Mouse (Mus musculus) ES-E14 (cell line): ENCODE measurements around the gene Sdhaf1. TPM values are rescaled to one million over a fixed set of nuclear protein-coding genes. Genes with fewer than 3 reads are reported as not detected.

ENCODE experiments used
- DNase-seq: peaks from one replicate; pipeline ENCODE4 v3.0.0-alpha.2; 2013; ENCODE audit warnings: low read depth, low spot score
- H3K27ac ChIP-seq: 2 replicates; pipeline ENCODE4 v1.5.1; 2012; ENCODE audit warnings: low read depth, mild to moderate bottlenecking, low read length, moderate library complexity, mixed read lengths; ENCODE audit not compliant: poor library complexity, insufficient read depth, severe bottlenecking
- H3K36me3 ChIP-seq: 2 replicates; pipeline ENCODE4 v1.6.1; 2012; ENCODE audit warnings: mild to moderate bottlenecking, low read length, moderate library complexity, mixed read lengths; ENCODE audit not compliant: control insufficient read depth, poor library complexity, insufficient read depth, severe bottlenecking
- H3K4me1 ChIP-seq, 2 experiments: fragments of 150-350 bp in 1 of 2; sonication (generic) in 1 of 2; 2 replicates each; pipeline ENCODE4 v1.6.1; 2012; ENCODE audit warnings: low read length in 2 of 2, mild to moderate bottlenecking in 1 of 2, mixed read lengths in 1 of 2; ENCODE audit not compliant: control insufficient read depth in 2 of 2, insufficient read depth in 2 of 2, poor library complexity in 1 of 2
- H3K4me3 ChIP-seq, 2 experiments: fragments of 150-350 bp in 1 of 2; sonication (generic) in 1 of 2; 2 replicates each; pipeline ENCODE4 v1.5.1; 2012; ENCODE audit warnings: low read length in 2 of 2, low read depth in 1 of 2, mild to moderate bottlenecking in 1 of 2, mixed read lengths in 1 of 2; ENCODE audit not compliant: insufficient read depth in 1 of 2, poor library complexity in 1 of 2, severe bottlenecking in 1 of 2
- H3K9ac ChIP-seq: 2 replicates; pipeline ENCODE4 v1.6.1; 2012; ENCODE audit warnings: low read depth, mild to moderate bottlenecking, low read length, mixed read lengths; ENCODE audit not compliant: poor library complexity, insufficient read depth, severe bottlenecking
- H3K9me3 ChIP-seq: fragments of 150-350 bp; sonication (generic); 2 replicates; pipeline ENCODE4 v1.6.1; 2012; ENCODE audit warnings: low read depth, mild to moderate bottlenecking, low read length; ENCODE audit not compliant: control insufficient read depth, insufficient read depth
- CHD2 ChIP-seq: IDR thresholded peaks from 2 replicates; pipeline ENCODE4 v1.6.1; 2014; ENCODE audit warnings: mild to moderate bottlenecking, low read depth, low read length, inconsistent platforms
- HCFC1 ChIP-seq: IDR thresholded peaks from 2 replicates; pipeline ENCODE4 v1.6.1; 2012; ENCODE audit warnings: low read length, inconsistent platforms, borderline replicate concordance; ENCODE audit not compliant: insufficient read depth
- MAFK ChIP-seq: IDR thresholded peaks from 2 replicates; pipeline ENCODE4 v1.6.1; 2014; ENCODE audit warnings: mild to moderate bottlenecking, low read depth, low read length, inconsistent platforms; ENCODE audit not compliant: insufficient read depth
- ZC3H11A ChIP-seq: IDR thresholded peaks from 2 replicates; pipeline ENCODE4 v1.6.1; 2012; ENCODE audit warnings: low read depth, mild to moderate bottlenecking, inconsistent platforms, low read length, borderline replicate concordance
- ZNF384 ChIP-seq: IDR thresholded peaks from 2 replicates; pipeline ENCODE4 v1.6.1; 2012; ENCODE audit warnings: low read depth, low read length, inconsistent platforms
- in situ Hi-C, 2 experiments: fragments of 600-800 bp; cut with MboI; formaldehyde crosslinking; loops; one replicate each; pipeline ENCODE4 v1.15.1; 2025; ENCODE audit warnings: low sequenced_read_pairs in 2 of 2, inconsistent platforms in 1 of 2; ENCODE audit not compliant: unreplicated experiment in 2 of 2
- total RNA-seq: library from RNA; depleted of rRNA; stranded (reverse); fragments of 300-350 nt; gene quantifications from 2 replicates; pipeline ENCODE4 v1.2.3, GENCODE M21; 2012

The Sdhaf1 gene
- total RNA-seq, 1 experiment, result 6.6 TPM

- in situ Hi-C loops, result no loop called here
- Histone ChIP-seq H3K4me3 (no peak overlapping the region), H3K9me3 (no peaks in the 10 kb centered on the region), H3K4me1 (peaks cover 0 to 11% of the 10 kb centered on the region in 2 experiments; a peak in 1 of 4 replicates), H3K36me3 (no peaks in the 10 kb centered on the region), H3K9ac (no peak overlapping the region), H3K27ac (no peak overlapping the region)
- DNase-seq, result no peak
- TF ChIP-seq HCFC1 (no peak), MAFK (no peak), ZC3H11A (no peak), ZNF384 (no peak), CHD2 (no peak)
Observed at GRCm38 (mm10) chr7:30288046-30288445, 35.6 kb downstream of the Sdhaf1 start.

DNA sequence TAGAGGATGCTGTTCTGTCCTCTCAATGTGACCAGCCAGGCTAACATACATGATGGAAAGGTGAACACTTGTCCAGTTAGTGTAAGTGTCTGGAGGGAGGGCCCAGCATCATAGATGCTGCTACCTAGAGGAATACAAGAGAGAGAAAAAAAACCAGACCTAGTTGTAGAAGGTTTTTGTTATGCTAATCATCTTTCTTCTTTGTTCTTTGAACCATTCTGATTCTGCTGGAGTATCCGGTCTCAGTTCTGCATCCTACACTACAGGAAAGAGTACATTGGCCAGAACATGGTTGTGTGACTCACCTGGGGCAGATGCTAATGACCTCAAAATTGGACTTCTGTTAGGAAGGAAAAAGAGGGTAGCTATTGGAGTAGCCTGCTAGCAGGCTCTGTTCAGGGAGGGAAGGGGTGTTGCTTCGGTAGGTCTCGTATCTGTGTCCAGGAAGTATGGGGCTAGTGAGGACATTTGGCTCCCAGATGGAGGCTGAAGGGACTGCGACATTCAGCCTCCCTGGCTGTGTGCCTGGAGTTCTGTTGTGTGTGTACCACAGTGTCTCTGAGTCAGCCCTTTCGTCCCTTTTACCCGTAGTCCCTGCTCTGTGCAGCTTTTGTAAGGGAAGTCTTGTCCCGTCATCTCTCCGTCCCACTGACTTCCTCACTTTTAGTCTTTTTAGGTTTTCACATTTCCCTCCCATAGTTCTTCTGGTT is 36.8 kb downstream of the Sdhaf1 start:
- in situ Hi-C loops, result no loop called here
- H3K9ac ChIP-seq, result no peak overlapping the region
- DNase-seq, result no peak

DNA sequence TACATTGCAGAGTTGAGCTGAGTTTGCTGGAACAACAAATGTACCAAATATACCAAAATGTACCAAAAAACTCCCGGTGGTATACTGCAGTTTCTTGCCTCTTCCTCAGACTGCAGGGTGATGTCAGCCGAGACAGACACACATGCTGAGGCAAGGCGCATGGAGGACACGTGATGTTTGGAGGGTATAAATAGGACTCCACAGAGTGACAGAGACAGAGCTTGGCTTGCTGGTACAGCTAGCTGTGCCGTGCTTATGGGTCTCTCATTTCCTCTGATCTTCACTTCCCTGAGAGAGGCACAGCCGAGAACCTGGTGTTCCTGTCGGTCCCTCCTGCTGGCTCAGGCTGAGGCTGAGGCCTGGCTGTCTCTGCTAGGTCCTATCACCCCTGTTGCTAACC is 41.0 kb downstream of the Sdhaf1 start:
- Histone ChIP-seq H3K9me3 (no peaks in the 10 kb centered on the region), H3K4me1 (peaks cover 2 to 7% of the 10 kb centered on the region in 2 experiments; a peak in 2 of 4 replicates), H3K4me3 (no peak overlapping the region), H3K27ac (no peak overlapping the region), H3K36me3 (no peaks in the 10 kb centered on the region), H3K9ac (no peak overlapping the region)
- TF ChIP-seq HCFC1 (no peak), ZC3H11A (no peak), MAFK (no peak), CHD2 (no peak), ZNF384 (no peak)
- no peak for DNase-seq
- in situ Hi-C loops, result no loop called here

More for the DNA sequence above, 36.8 kb downstream of the Sdhaf1 start:
- no peaks in the 10 kb centered on the region for H3K9me3 ChIP-seq
- no peak overlapping the region for H3K27ac ChIP-seq
- H3K4me3 ChIP-seq, result no peak overlapping the region
- peaks cover 0 to 11% of the 10 kb centered on the region in 2 experiments; a peak in 1 of 4 replicates for H3K4me1 ChIP-seq
- no peaks in the 10 kb centered on the region for H3K36me3 ChIP-seq
- no peak for TF ChIP-seq MAFK
- TF ChIP-seq ZC3H11A, result no peak
- TF ChIP-seq ZNF384, result peak; percentile 74
- TF ChIP-seq HCFC1, result no peak

GRCm38 (mm10) chr7:30281522-30281921 is 42.2 kb downstream of the Sdhaf1 start:
- in situ Hi-C loops, result no loop called here
- Histone ChIP-seq H3K4me3 (peak overlapping the region in 1 of 2 experiments; percentile 82; a peak in 1 of 4 replicates), H3K9ac (no peak overlapping the region), H3K9me3 (no peaks in the 10 kb centered on the region), H3K27ac (no peak overlapping the region; the same call in 1 of the 2 replicates), H3K4me1 (peaks cover 2 to 6% of the 10 kb centered on the region in 2 experiments; a peak in 2 of 4 replicates), H3K36me3 (peaks cover 4% of the 10 kb centered on the region)
- TF ChIP-seq ZNF384, result no peak
- TF ChIP-seq HCFC1, result no peak
- TF ChIP-seq MAFK, result no peak
- TF ChIP-seq ZC3H11A, result no peak
- no peak for TF ChIP-seq CHD2
- DNase-seq, result no peak
